In the genomic region with DNA sequence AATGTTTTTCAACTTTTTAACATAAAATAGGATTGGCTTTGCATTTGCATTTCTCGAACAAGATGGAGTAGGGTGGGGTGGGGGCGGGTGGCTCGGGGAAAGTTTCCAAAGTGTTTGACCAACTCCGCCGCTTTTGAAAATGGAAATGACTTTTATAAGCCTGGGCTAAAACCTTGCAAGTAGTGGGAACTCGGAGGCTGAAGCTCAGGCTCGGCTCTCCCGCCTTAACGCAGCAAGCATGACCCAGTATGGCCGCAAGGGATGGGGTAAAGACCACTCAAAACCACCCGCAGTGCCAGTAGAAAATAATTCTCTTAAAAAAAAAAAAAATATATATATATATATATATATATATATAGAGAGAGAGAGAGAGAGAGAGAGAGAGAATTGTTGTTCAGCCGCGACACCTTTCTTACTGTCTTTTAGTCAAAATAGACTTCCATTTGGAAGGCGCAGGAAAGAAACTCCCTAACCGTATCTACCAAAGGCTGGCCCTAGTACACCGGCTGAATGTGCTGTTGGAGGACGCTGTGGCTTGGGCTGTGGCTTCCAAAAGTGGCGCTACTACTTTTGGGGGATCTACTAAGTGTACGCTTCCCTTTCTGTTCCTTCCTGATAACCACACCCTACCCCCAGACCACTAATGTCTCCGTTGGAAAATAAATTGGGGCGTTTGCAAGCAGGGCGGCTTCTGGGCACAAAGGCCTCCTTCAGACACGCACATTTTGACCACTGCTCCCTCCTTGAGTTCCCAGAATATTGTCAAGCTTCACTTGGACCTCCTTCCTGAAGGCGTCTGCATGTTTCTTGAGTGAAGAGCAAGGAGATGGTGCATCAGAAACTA, we compare ENCODE assay signal across 11 mouse cellular contexts.
DNase-seq lines count a peak whose midpoint lies in the region; ATAC-seq lines count a peak whose summit lies in the region.
"Had no signal": no experiment of that assay in that cellular context is flagged by ENCODE, and none has a peak within 500 bp of the region (broad histone marks: within the 10 kb centered on the region; RNA-seq: fewer than 3 reads in every experiment).

No protein-coding gene starts in this region.

- no peak overlapping the region for H3K9ac ChIP-seq in heart, embryonic 16.5 days (ENCODE audit: low read length)
- no peak overlapping the region for H3K9ac ChIP-seq in embryonic facial prominence, embryonic 11.5 days (replicated peaks; ENCODE audit: low read length)
- H3K9ac ChIP-seq in intestine, embryonic 15.5 days, result no peak overlapping the region

- no peak overlapping the region for H3K27ac ChIP-seq in heart, embryonic 16.5 days (ENCODE audit: low read length)
- no peak overlapping the region for H3K27ac ChIP-seq in embryonic facial prominence, embryonic 11.5 days (replicated peaks; ENCODE audit: low read depth, low read length)
- no peak overlapping the region for H3K27ac ChIP-seq in intestine, embryonic 15.5 days

- H3K4me2 ChIP-seq in heart, embryonic 16.5 days (ENCODE audit: low read depth, low read length), result peak overlapping the region; percentile 62
- no peak overlapping the region for H3K4me2 ChIP-seq in embryonic facial prominence, embryonic 11.5 days (ENCODE audit: low read depth, low read length)
- peak overlapping the region; percentile 27 for H3K4me2 ChIP-seq in intestine, embryonic 15.5 days (replicated peaks)

- DNase-seq in heart, adult 18-20 months, result no peak
- DNase-seq in embryonic facial prominence, embryonic 11.5 days (ENCODE audit: low spot score), result peak; percentile 43
- DNase-seq in neural tube, embryonic 10.5 days (ENCODE audit: extremely low spot score, low spot score), result peak; percentile 39
- DNase-seq in cerebellum, adult 9-11 months, result no peak
- DNase-seq in frontal cortex, postnatal 10 days (ENCODE audit: low spot score in 2 of 2), result no peak
- DNase-seq: adrenal gland, adult 8-10 months; lung, postnatal 4 days had no signal

- no peak for ATAC-seq in heart, embryonic 16.5 days (replicated peaks; ENCODE audit: extremely low read depth, insufficient read depth, low FRiP score)
- ATAC-seq in embryonic facial prominence, embryonic 11.5 days (replicated peaks; ENCODE audit: insufficient number of reproducible peaks, low FRiP score, low TSS enrichment, low read depth), result no peak
- no peak for ATAC-seq in intestine, embryonic 15.5 days
- no peak for ATAC-seq in erythroid progenitor cell, adult 5-6 weeks (replicated peaks; ENCODE audit: low FRiP score, poor library complexity, severe bottlenecking)

- peaks cover 49% of the 10 kb centered on the region for H3K27me3 ChIP-seq in heart, embryonic 16.5 days (ENCODE audit: control insufficient read depth, insufficient read depth, low read length)
- peaks cover 33% of the 10 kb centered on the region for H3K27me3 ChIP-seq in embryonic facial prominence, embryonic 11.5 days (ENCODE audit: control insufficient read depth, insufficient read depth, low read length)
- peaks cover 24% of the 10 kb centered on the region for H3K27me3 ChIP-seq in intestine, embryonic 15.5 days (replicated peaks)
- H3K27me3 ChIP-seq: CH12.LX had no signal

- peaks cover 11% of the 10 kb centered on the region; the same call in 1 of the 2 replicates for H3K4me1 ChIP-seq in heart, embryonic 16.5 days (ENCODE audit: control insufficient read depth, insufficient read depth, low read length)
- H3K4me1 ChIP-seq in embryonic facial prominence, embryonic 11.5 days (ENCODE audit: control insufficient read depth, insufficient read depth, low read length), result no peaks in the 10 kb centered on the region
- H3K4me1 ChIP-seq in intestine, embryonic 15.5 days (replicated peaks), result no peaks in the 10 kb centered on the region

- no peaks in the 10 kb centered on the region for H3K36me3 ChIP-seq in heart, embryonic 16.5 days (ENCODE audit: control insufficient read depth, insufficient read depth)
- no peaks in the 10 kb centered on the region for H3K36me3 ChIP-seq in embryonic facial prominence, embryonic 11.5 days (replicated peaks; ENCODE audit: control insufficient read depth, insufficient read depth, low read depth, low read length)
- H3K36me3 ChIP-seq in intestine, embryonic 15.5 days, result no peaks in the 10 kb centered on the region

- WGBS in heart, embryonic 16.5 days, result 4% methylated on average over 24 of the region's 24 CpGs
- 3% methylated on average over 24 of the region's 24 CpGs for WGBS in embryonic facial prominence, embryonic 11.5 days
- 7% methylated on average over 24 of the region's 24 CpGs for WGBS in intestine, embryonic 15.5 days

- peak overlapping the region; percentile 38 for H3K4me3 ChIP-seq in heart, embryonic 16.5 days (ENCODE audit: low read length)
- no peak overlapping the region for H3K4me3 ChIP-seq in embryonic facial prominence, embryonic 11.5 days (ENCODE audit: low read depth, low read length)
- H3K4me3 ChIP-seq in intestine, embryonic 15.5 days (replicated peaks), result no peak overlapping the region

- no peaks in the 10 kb centered on the region for H3K9me3 ChIP-seq in heart, embryonic 16.5 days (replicated peaks; ENCODE audit: control insufficient read depth, low read length)
- no peaks in the 10 kb centered on the region for H3K9me3 ChIP-seq in embryonic facial prominence, embryonic 11.5 days (replicated peaks; ENCODE audit: control insufficient read depth, low read length)
- H3K9me3 ChIP-seq in intestine, embryonic 15.5 days, result no peaks in the 10 kb centered on the region

Comparison
In these comparisons a context has a peak if more than half of its experiments do, and no peak if none do; other contexts are left out.
1. DNase-seq: peak in embryonic facial prominence, embryonic 11.5 days (single experiment) and neural tube, embryonic 10.5 days (single experiment); none in heart, adult 18-20 months (0 of 2), cerebellum, adult 9-11 months (single experiment) and frontal cortex, postnatal 10 days (0 of 2).